Mouse (Mus musculus): ENCODE data around the gene Gmppb. TPM values are rescaled to one million over a fixed set of nuclear protein-coding genes. Genes with fewer than 3 reads are reported as not detected.

Gmppb gene
- polyA plus RNA-seq, 1 experiment from 2014 or later = 19.2 TPM

GRCm38 (mm10) chr9:108055061-108055460 is 6.0 kb downstream of the Gmppb start:
- Histone ChIP-seq H3K27ac (ENCODE audit: low read depth, low read length) (no peak overlapping the region), H3K27me3 (ENCODE audit: control insufficient read depth, insufficient read depth, low read length) (no peaks in the 10 kb centered on the region), H3K4me3 (ENCODE audit: low read depth, low read length) (no peak overlapping the region), H3K36me3 (ENCODE audit: control insufficient read depth, insufficient read depth, low read length) (peaks cover 12% of the 10 kb centered on the region; the same call in 1 of the 2 replicates), H3K9ac (ENCODE audit: low read length) (no peak overlapping the region), H3K9me3 (ENCODE audit: control insufficient read depth, low read length) (no peaks in the 10 kb centered on the region), H3K4me2 (no peak overlapping the region), H3K4me1 (ENCODE audit: control insufficient read depth, insufficient read depth, low read length) (peaks cover 3% of the 10 kb centered on the region; the same call in 1 of the 2 replicates)
- DNase-seq (ENCODE audit: low spot score, missing footprints) (peak; percentile 35), ATAC-seq (ENCODE audit: low FRiP score) (no peak)
- 85% methylated on average over 1 of the region's 1 CpGs for WGBS

GRCm38 (mm10) chr9:108055661-108056237 is 6.7 kb downstream of the Gmppb start:
- H3K36me3 ChIP-seq (ENCODE audit: control insufficient read depth, insufficient read depth, low read length) = peaks cover 12% of the 10 kb centered on the region; the same call in 1 of the 2 replicates
- WGBS = 88% methylated on average over 6 of the region's 6 CpGs

GRCm38 (mm10) chr9:108056361-108057261 is 7.6 kb downstream of the Gmppb start:
- H3K9ac ChIP-seq (ENCODE audit: low read length) = no peak overlapping the region
- DNase-seq (ENCODE audit: low spot score, missing footprints) (peak; percentile 79), ATAC-seq (ENCODE audit: low FRiP score) (no peak)
- no peaks in the 10 kb centered on the region for H3K9me3 ChIP-seq (ENCODE audit: control insufficient read depth, low read length)
- no peak overlapping the region for H3K4me3 ChIP-seq (ENCODE audit: low read depth, low read length)
- no peak overlapping the region for H3K4me2 ChIP-seq
- no peaks in the 10 kb centered on the region for H3K27me3 ChIP-seq (ENCODE audit: control insufficient read depth, insufficient read depth, low read length)
- H3K4me1 ChIP-seq (ENCODE audit: control insufficient read depth, insufficient read depth, low read length) = peaks cover 3% of the 10 kb centered on the region; the same call in 1 of the 2 replicates
- peaks cover 6% of the 10 kb centered on the region; the same call in 1 of the 2 replicates for H3K36me3 ChIP-seq (ENCODE audit: control insufficient read depth, insufficient read depth, low read length)
- WGBS = 83% methylated on average over 28 of the region's 28 CpGs
- H3K27ac ChIP-seq (ENCODE audit: low read depth, low read length) = no peak overlapping the region

More at GRCm38 (mm10) chr9:108055661-108056237, 6.7 kb downstream of the Gmppb start:
- Histone ChIP-seq H3K27me3 (ENCODE audit: control insufficient read depth, insufficient read depth, low read length) (no peaks in the 10 kb centered on the region), H3K27ac (ENCODE audit: low read depth, low read length) (no peak overlapping the region), H3K4me1 (ENCODE audit: control insufficient read depth, insufficient read depth, low read length) (peaks cover 3% of the 10 kb centered on the region; the same call in 1 of the 2 replicates), H3K9me3 (ENCODE audit: control insufficient read depth, low read length) (no peaks in the 10 kb centered on the region), H3K4me2 (no peak overlapping the region), H3K4me3 (ENCODE audit: low read depth, low read length) (no peak overlapping the region), H3K9ac (ENCODE audit: low read length) (no peak overlapping the region)
- DNase-seq (ENCODE audit: low spot score, missing footprints) (peak; percentile 62), ATAC-seq (ENCODE audit: low FRiP score) (no peak)

DNA sequence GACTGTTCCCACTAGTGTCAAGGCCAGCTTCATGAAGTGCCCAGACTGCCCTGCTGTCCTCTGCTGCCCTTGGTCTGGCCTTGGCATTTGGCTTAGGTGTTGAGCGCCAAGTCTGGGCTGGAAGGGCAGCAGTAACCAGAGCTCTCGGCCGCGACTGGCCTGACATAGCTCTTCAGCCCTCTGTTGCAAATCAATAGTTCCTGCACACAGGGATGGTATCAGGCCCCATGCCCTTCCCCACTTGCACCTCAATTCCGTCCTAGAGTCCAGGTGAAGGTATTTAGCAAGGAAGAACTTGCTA is 8.2 kb downstream of the Gmppb start:
- peaks cover 3% of the 10 kb centered on the region; the same call in 1 of the 2 replicates for H3K4me1 ChIP-seq (ENCODE audit: control insufficient read depth, insufficient read depth, low read length)
- DNase-seq (ENCODE audit: low spot score, missing footprints) = no peak
- no peak overlapping the region for H3K4me2 ChIP-seq
- ATAC-seq (ENCODE audit: low FRiP score) = no peak
- 89% methylated on average over 5 of the region's 5 CpGs for WGBS
- no peak overlapping the region for H3K4me3 ChIP-seq (ENCODE audit: low read depth, low read length)
- no peak overlapping the region for H3K9ac ChIP-seq (ENCODE audit: low read length)
- no peaks in the 10 kb centered on the region for H3K9me3 ChIP-seq (ENCODE audit: control insufficient read depth, low read length)
- H3K27ac ChIP-seq (ENCODE audit: low read depth, low read length) = no peak overlapping the region
- H3K36me3 ChIP-seq (ENCODE audit: control insufficient read depth, insufficient read depth, low read length) = peaks cover 6% of the 10 kb centered on the region; the same call in 1 of the 2 replicates
- H3K27me3 ChIP-seq (ENCODE audit: control insufficient read depth, insufficient read depth, low read length) = no peaks in the 10 kb centered on the region

GRCm38 (mm10) chr9:108058291-108058690 is 9.2 kb downstream of the Gmppb start:
- DNase-seq (ENCODE audit: low spot score, missing footprints) = peak; percentile 26
- no peak overlapping the region for H3K27ac ChIP-seq (ENCODE audit: low read depth, low read length)
- peaks cover 6% of the 10 kb centered on the region; the same call in 1 of the 2 replicates for H3K36me3 ChIP-seq (ENCODE audit: control insufficient read depth, insufficient read depth, low read length)

DNA sequence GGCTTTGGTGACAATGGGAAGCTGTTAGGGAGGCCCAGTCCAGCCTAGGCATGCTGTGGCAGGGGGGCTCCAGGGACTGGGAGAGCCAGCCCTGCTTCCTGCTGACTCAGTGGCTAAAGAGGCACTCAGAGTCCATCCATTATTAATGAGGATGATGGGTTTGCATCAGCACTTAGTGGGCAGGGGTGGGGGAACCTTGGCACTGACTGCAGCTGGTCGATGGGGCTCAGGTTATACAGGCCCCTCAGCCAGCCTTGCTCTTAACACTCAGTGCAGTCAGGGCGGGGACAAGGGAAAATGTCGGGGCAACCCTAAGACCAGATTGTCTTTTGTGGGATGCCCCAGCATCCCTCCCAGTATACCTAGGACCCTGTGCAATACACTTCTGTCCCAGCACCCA is 13.1 kb downstream of the Gmppb start:
- Histone ChIP-seq H3K4me3 (ENCODE audit: low read depth, low read length) (no peak overlapping the region), H3K4me2 (no peak overlapping the region), H3K9me3 (ENCODE audit: control insufficient read depth, low read length) (no peaks in the 10 kb centered on the region), H3K27ac (ENCODE audit: low read depth, low read length) (no peak overlapping the region), H3K4me1 (ENCODE audit: control insufficient read depth, insufficient read depth, low read length) (no peaks in the 10 kb centered on the region), H3K36me3 (ENCODE audit: control insufficient read depth, insufficient read depth, low read length) (peaks cover 4% of the 10 kb centered on the region; the same call in 1 of the 2 replicates), H3K9ac (ENCODE audit: low read length) (no peak overlapping the region), H3K27me3 (ENCODE audit: control insufficient read depth, insufficient read depth, low read length) (no peaks in the 10 kb centered on the region)
- WGBS = 90% methylated on average over 3 of the region's 3 CpGs
- 0 out of 2 replicates have a peak, but pooled peaks have one; percentile 24 for ATAC-seq (ENCODE audit: low FRiP score)
- DNase-seq (ENCODE audit: low spot score, missing footprints) = no peak

More at GRCm38 (mm10) chr9:108058291-108058690, 9.2 kb downstream of the Gmppb start:
- WGBS = 97% methylated on average over 9 of the region's 9 CpGs
- H3K9ac ChIP-seq (ENCODE audit: low read length) = no peak overlapping the region
- no peaks in the 10 kb centered on the region for H3K4me1 ChIP-seq (ENCODE audit: control insufficient read depth, insufficient read depth, low read length)
- ATAC-seq (ENCODE audit: low FRiP score) = no peak
- H3K27me3 ChIP-seq (ENCODE audit: control insufficient read depth, insufficient read depth, low read length) = no peaks in the 10 kb centered on the region
- H3K4me2 ChIP-seq = no peak overlapping the region
- no peaks in the 10 kb centered on the region for H3K9me3 ChIP-seq (ENCODE audit: control insufficient read depth, low read length)
- H3K4me3 ChIP-seq (ENCODE audit: low read depth, low read length) = no peak overlapping the region

- no peak overlapping the region for H3K4me3 ChIP-seq (ENCODE audit: low read depth, low read length)
- peaks cover 4% of the 10 kb centered on the region; the same call in 1 of the 2 replicates for H3K36me3 ChIP-seq (ENCODE audit: control insufficient read depth, insufficient read depth, low read length)
- no peaks in the 10 kb centered on the region for H3K9me3 ChIP-seq (ENCODE audit: control insufficient read depth, low read length)
- H3K27ac ChIP-seq (ENCODE audit: low read depth, low read length) = no peak overlapping the region
- H3K27me3 ChIP-seq (ENCODE audit: control insufficient read depth, insufficient read depth, low read length) = no peaks in the 10 kb centered on the region
- no peak overlapping the region for H3K4me2 ChIP-seq
- WGBS = 91% methylated on average over 12 of the region's 12 CpGs
- H3K9ac ChIP-seq (ENCODE audit: low read length) = no peak overlapping the region
- ATAC-seq (ENCODE audit: low FRiP score) (no peak), DNase-seq (ENCODE audit: low spot score, missing footprints) (peak; percentile 54)
- no peaks in the 10 kb centered on the region for H3K4me1 ChIP-seq (ENCODE audit: control insufficient read depth, insufficient read depth, low read length)
These were observed 14.3 kb downstream of the Gmppb start for GRCm38 (mm10) chr9:108063361-108063760.

- H3K4me2 ChIP-seq = no peak overlapping the region
- DNase-seq (ENCODE audit: low spot score, missing footprints) (peak; percentile 92), ATAC-seq (ENCODE audit: low FRiP score) (no peak)
- H3K4me1 ChIP-seq (ENCODE audit: control insufficient read depth, insufficient read depth, low read length) = no peaks in the 10 kb centered on the region
- H3K27me3 ChIP-seq (ENCODE audit: control insufficient read depth, insufficient read depth, low read length) = no peaks in the 10 kb centered on the region
- no peak overlapping the region for H3K4me3 ChIP-seq (ENCODE audit: low read depth, low read length)
- H3K9me3 ChIP-seq (ENCODE audit: control insufficient read depth, low read length) = no peaks in the 10 kb centered on the region
- no peak overlapping the region for H3K27ac ChIP-seq (ENCODE audit: low read depth, low read length)
- 43% methylated on average over 5 of the region's 5 CpGs for WGBS
- H3K36me3 ChIP-seq (ENCODE audit: control insufficient read depth, insufficient read depth, low read length) = no peaks in the 10 kb centered on the region; the same call in 1 of the 2 replicates
- H3K9ac ChIP-seq (ENCODE audit: low read length) = no peak overlapping the region
These were observed 16.5 kb downstream of the Gmppb start for GRCm38 (mm10) chr9:108065491-108066011.

DNA sequence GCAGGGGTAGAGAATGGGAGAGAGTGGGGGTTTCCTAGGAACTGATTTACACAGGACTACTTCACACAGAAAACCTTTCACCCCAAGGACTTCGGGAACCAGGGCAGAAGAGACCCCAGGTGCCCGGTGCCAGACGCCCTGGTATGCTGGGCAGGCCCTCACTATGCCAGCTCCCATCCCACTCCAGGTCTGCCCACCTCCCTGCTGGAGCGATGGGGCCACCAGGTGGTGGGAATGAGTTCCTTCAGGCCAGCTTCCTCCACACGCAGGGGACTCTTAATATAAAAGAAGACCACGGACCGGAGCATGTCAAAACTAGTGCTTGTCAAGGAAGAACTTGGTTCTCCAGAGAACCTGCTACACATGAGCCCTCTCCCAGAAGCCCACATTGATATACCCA is 18.2 kb downstream of the Gmppb start:
- no peaks in the 10 kb centered on the region; the same call in 1 of the 2 replicates for H3K36me3 ChIP-seq (ENCODE audit: control insufficient read depth, insufficient read depth, low read length)
- H3K9ac ChIP-seq (ENCODE audit: low read length) = no peak overlapping the region
- no peaks in the 10 kb centered on the region for H3K9me3 ChIP-seq (ENCODE audit: control insufficient read depth, low read length)
- no peak overlapping the region for H3K4me3 ChIP-seq (ENCODE audit: low read depth, low read length)
- H3K4me1 ChIP-seq (ENCODE audit: control insufficient read depth, insufficient read depth, low read length) = no peaks in the 10 kb centered on the region
- no peaks in the 10 kb centered on the region for H3K27me3 ChIP-seq (ENCODE audit: control insufficient read depth, insufficient read depth, low read length)
- 79% methylated on average over 7 of the region's 7 CpGs for WGBS
- H3K4me2 ChIP-seq = no peak overlapping the region
- ATAC-seq (ENCODE audit: low FRiP score) = no peak
- no peak overlapping the region for H3K27ac ChIP-seq (ENCODE audit: low read depth, low read length)
- peak; percentile 6 for DNase-seq (ENCODE audit: low spot score, missing footprints)
